Mouse (Mus musculus) erythroblast, adult 5-6 weeks (primary cell): ENCODE measurements at regions not wholly inside any gene's neighbourhood (a gene's known extent, or its start where the extent isn't known, plus 50 kb on each side); places are given as distances from the start of the nearest gene placed in this dataset.
A peak's percentile ranks its signal among the peaks of the same experiment; 100 is the strongest.

Experiments
- ATAC-seq: replicated peaks from 2 replicates; pipeline ENCODE4 v1.8.0; 2016; ENCODE audit warnings: moderate number of reproducible peaks, mild to moderate bottlenecking, moderate TSS enrichment, inconsistent platforms; ENCODE audit not compliant: poor library complexity, low FRiP score, severe bottlenecking

GRCm38 (mm10) chr7:75360874-75361273, 51.8 kb upstream of the Sv2b start:
- ATAC-seq, result no peak

- no peak for ATAC-seq
Measured at GRCm38 (mm10) chr7:75362541-75362940, 53.5 kb upstream of the Sv2b start.

GRCm38 (mm10) chr7:75365480-75365879, 56.4 kb upstream of the Sv2b start:
- ATAC-seq, result no peak

- ATAC-seq, result peak; percentile 69
Measured at GRCm38 (mm10) chr7:75366285-75366882, 57.3 kb upstream of the Sv2b start.

- no peak for ATAC-seq
Measured at GRCm38 (mm10) chr7:75368315-75368714, 59.3 kb upstream of the Sv2b start.

- no peak for ATAC-seq
Measured at GRCm38 (mm10) chr7:75369366-75369765, 60.3 kb upstream of the Sv2b start.

DNA sequence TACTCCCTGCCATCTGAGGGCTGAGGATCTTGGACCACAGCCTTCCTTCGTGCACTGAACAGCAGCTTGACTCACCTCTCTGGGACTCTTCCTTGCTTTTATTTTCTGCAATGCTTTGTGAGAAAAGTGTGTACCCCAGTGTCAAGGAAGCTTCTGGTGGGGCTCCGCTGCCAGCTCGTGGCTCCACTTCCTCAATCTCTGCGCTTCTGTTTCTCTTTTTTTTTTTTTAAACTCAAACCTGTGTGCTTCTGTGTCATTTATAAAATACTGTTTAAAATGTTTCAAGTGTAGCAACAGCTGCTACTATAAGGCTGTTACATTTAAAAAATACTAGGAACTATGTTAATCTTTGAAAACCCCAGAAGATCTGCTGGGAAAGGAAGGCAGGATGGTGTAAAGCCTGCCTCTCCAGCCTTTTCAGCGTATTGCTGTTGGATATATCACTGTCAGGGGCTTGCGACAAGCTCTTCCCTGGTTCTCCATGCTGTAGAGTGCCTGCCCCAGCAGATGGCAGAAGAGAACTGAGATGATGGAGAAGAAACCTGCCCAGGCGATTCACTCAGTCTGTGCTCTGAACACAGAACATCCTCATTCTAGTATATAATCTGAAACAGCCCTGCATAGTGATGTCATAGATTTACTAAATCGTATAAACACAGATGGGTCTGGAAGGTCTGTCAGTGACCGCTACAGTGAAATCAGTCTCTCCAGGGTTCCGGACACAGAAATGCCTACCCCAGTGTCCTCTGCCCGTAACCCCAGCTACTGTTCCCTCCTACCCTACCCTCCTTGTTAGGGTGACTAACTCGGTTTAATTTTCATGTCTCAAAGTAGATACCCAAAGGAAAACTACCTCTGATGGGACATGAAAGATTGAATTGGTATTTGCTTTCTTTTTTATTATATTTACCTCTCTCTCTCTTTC, 61.8 kb upstream of the Sv2b start:
- ATAC-seq, result no peak

DNA sequence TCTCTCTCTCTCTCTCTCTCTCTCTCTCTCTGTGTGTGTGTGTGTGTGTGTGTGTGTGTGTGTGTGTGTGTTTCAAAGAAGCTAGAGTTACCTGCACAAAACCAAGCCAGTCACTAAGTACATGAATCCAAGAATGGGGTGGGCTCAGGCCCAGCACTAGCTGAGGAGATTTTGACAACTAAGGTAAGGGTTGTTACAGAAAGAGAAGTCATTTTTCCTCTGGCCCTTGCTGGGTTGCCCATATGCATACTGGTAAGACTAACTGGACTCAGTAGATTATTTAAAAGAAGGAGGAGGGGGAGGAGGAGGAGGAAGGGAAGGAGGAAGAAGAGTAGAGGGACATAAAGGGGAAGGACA, 62.4 kb upstream of the Sv2b start:
- ATAC-seq, result no peak

- ATAC-seq, result no peak
Measured at GRCm38 (mm10) chr7:75371991-75372390, 62.9 kb upstream of the Sv2b start.

GRCm38 (mm10) chr7:75372892-75373444, 63.9 kb upstream of the Sv2b start:
- ATAC-seq, result no peak

GRCm38 (mm10) chr7:75374506-75374905, 65.4 kb upstream of the Sv2b start:
- ATAC-seq, result no peak

GRCm38 (mm10) chr7:75379595-75379994, 70.5 kb upstream of the Sv2b start:
- ATAC-seq, result no peak

DNA sequence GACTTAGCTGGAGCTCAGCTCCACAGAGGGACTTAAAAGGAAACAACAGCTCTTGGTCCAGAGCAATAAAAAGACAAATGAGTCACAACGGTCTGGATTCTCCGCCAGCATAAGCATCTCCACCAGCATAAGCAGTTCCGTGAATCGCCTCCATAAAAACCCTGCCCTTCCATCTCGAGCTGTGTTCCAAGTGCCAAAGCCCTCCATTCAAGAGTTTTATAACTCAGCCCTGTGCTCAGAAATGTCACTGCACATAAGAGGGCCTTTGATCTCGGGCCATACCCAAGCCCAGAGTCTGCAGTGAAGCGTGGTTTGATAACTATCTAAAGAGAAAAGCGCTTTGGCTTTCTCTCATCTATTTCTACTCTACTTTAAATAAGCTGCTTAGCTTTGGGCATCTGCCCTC, 70.8 kb upstream of the Akap13 start:
- ATAC-seq, result no peak

DNA sequence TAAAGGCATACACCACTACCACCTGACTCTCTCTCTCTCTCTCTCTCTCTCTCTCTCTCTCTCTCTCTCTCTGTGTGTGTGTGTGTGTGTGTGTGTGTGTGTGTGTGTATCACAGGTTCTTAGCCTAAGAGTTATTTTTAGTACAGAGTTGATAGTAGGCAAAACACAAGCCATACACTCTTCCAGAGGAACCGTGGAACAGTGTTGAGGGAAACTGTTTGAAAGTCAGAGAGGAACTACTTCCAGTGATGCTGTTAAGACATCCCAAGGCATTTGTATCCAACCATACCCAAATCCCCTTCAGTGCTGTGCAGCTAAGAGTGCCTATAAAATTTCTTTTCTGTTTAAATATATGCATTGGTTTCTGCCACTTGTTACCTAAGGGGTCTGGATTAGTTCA, 68.3 kb upstream of the Akap13 start:
- no peak for ATAC-seq

GRCm38 (mm10) chr7:75387821-75388431, 67.4 kb upstream of the Akap13 start:
- ATAC-seq, result no peak

GRCm38 (mm10) chr7:75390162-75390561, 65.2 kb upstream of the Akap13 start:
- ATAC-seq, result peak; percentile 88

DNA sequence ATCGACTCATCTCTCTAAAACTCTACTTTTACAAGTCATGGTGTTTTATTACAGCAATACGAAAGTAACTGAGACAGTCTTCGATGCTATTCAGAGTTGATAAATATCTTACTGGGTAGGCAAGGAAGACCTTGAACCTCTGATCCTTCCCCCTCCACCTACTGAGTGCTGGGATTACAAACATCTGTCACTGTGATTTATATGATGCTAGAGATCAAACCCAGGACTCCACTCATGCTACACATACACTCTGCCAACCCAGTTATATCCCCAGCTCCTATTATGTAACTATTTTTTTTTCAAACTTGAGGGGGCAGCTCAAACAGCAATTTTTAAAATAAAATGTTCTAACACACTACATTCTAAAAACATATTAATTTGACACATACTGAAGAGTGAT, 62.6 kb upstream of the Akap13 start:
- ATAC-seq, result no peak

GRCm38 (mm10) chr7:75393466-75393865, 61.9 kb upstream of the Akap13 start:
- ATAC-seq, result no peak

DNA sequence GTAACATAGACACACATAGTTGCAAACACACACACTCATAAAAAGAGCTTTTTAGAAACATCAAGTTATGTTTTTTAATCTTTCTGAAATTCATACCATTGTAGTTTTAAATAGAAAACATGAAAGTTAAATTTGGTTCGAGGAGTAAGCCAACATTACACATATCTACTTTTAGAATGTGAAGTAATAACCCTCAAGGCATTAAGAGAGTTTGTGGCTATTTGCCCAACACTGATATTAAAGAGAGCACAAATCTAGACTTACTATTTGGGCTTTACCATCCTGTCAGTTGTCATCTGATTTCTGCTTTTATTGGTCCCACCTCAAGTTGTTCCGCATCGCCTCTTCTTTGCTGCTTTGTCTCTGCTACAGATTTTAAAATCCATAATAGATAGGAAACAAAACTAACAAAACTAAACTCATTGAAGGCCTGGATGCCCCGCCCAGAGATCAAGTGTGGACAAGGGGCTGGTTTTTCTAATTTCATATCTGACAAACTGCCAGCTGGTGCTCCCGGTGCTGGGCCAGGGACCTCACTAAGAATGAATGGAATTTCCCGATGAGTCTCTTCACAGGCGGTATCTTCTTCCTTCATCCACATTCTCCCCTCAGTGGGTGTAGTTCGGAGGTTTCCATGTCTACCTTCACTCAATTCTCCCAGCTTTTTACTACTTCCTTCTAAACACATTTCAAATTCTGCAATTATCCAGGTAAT, 60.3 kb upstream of the Akap13 start:
- ATAC-seq, result no peak

DNA sequence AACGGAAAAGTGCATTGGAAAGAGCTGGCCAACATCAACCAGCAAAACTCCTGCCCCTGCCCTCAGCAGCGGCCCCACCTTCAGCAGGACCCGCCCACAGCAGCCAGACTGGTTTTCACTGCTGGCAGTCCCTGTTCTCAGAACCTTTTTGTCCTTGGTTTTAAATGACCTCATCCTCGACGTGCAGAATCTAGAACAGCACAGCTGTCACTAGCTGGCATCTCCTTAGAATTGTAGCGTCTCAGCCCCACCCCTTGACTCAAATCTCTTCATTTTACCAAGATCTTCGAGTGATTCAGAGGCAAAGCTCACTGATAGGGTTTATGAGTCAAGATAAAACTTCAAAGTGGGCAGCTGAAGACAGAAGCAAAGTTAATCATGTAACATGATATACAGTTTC, 57.8 kb upstream of the Akap13 start:
- ATAC-seq, result no peak
